Mouse (Mus musculus) ES-Bruce4 (cell line): ENCODE data around the gene Rps6kb1.

ENCODE experiments used
- CTCF ChIP-seq: IDR thresholded peaks from one replicate; pipeline ENCODE4 v1.8.1; 2011; ENCODE audit warnings: low read depth, low read length
- POLR2A ChIP-seq: IDR thresholded peaks from one replicate; pipeline ENCODE4 v1.8.1; 2011; ENCODE audit warnings: low read length; ENCODE audit not compliant: insufficient read depth

GRCm38 (mm10) chr11:86568425-86568824 lies 23.8 kb upstream of the Rps6kb1 start:
- no peak for TF ChIP-seq POLR2A
- TF ChIP-seq CTCF: no peak
